Mouse (Mus musculus): ENCODE measurements at regions not wholly inside any gene's neighbourhood (a gene's known extent, or its start where the extent isn't known, plus 50 kb on each side); places are given as distances from the start of the nearest gene placed in this dataset.
A peak's percentile ranks its signal among the peaks of the same experiment; 100 is the strongest.

DNA sequence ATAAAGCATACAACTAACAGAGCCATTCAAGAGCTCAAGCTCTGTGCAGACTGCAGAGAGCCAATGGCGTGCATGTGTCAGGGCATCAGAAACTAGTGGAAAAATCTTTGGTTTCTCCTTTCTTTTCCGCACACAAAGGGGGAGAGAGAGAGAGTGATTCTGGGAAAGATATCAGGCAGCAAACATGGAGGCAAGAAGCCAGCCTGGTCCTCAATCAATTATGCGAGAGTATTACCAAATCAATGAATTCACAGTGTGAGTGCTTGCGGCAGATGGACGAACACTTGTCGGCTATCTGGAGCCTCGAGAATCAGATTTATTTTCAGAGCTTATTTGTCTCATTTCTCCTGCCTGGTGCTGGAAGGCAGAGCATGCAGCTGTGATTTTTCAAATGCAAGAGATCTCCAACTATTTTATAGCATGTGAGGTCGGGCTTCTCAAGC, 230.6 kb downstream of the Snx10 start:
- peak; percentile 65 for DNase-seq (ENCODE audit: low spot score)

DNA sequence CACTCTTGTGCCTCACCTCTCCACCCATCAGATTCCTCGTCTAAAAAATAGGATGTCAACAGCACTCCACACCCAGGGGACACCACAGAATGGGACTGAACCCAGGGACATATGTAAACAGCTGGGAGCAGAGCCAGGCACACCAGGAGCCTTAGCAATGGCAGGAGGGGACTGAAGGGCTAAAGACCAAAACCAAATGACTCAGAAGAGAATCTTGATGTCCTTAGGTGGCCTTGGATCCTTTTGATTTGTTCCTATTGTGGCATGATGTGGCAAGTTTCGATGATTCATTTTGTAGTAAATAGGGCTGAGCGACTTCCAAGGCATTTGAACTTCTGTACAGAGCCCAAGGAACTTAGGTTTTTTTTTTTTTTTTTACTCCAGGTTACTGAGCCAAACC, 233.4 kb downstream of the Snx10 start:
- no peak for DNase-seq (ENCODE audit: low spot score)

DNA sequence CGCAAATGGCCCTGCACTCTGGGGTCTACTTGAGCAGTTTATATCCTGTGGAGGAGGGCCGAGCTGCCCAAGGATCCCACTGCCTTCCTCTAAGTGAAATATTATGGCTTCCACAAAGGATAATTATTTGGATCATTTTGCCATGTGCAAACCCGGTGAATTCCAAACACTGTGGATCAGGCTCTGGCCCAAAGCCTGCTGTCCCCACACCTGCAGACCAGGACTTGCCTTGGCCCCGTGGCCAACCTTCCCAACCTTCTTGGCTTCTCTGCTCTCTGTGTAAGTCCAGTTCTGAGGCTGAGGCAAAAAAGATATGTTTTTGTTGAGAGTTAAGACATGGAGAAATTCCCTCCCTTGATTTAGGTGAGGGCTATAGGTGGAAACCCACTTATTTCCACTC, 234.0 kb downstream of the Snx10 start:
- no peak for DNase-seq (ENCODE audit: low spot score)

DNA sequence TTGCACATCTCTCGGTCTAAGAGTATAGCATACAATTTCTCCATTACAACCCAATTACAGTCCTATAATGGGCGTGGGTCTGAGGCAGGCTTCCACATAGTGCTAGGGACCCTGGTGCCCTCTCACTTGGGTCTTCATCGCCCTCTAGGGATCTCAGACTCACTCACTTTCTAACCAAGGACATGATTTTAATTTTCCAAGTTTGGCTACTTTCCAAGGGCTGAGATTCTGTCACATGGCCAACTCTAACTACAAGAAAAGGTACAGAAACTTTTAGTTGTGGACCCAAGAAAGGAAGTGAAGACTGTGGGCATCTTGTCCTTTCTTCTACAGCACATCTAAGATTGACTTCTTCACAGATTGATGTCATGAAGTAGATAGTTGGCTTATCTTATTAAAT, 235.1 kb downstream of the Snx10 start:
- DNase-seq (ENCODE audit: low spot score) = no peak

DNA sequence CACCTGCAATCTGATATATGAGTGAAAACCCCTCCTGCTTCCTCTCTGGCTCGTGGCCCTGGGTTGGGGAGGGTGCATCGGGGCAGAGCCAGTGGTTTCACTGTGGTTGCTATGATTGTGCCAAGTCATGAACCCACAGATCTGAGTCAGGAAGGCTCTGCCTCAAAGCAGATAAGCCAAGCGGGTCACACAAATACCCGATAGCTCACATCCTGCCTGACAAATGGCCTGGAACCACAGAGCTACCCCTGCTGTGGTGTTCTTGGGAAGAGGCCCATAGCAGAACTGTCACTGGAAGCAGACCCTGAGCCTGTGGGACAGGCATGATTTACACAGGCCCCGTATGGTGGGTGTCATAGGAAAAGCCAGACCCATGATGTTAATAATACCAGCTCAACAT, 236.7 kb downstream of the Snx10 start:
- DNase-seq (ENCODE audit: low spot score) = no peak

DNA sequence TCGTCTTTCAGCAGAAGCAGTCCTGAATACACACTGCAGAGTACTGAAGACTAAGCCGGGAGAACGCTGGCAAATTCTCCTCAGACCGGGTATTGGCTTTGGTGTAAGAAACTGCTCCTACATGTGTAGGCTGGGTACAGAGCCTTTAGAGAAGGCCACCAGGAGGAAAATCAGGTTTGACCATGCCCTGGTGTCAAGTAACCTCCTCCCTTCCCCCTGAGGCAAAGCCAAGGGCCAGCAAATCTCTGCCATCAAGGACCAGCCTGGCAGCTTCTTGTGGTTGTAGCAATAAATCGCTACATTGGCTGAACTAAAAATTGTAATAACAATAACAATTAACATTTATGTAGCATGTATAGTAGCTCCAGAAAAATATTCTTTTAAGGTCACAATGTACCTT, 237.8 kb downstream of the Snx10 start:
- no peak for DNase-seq (ENCODE audit: low spot score)

DNA sequence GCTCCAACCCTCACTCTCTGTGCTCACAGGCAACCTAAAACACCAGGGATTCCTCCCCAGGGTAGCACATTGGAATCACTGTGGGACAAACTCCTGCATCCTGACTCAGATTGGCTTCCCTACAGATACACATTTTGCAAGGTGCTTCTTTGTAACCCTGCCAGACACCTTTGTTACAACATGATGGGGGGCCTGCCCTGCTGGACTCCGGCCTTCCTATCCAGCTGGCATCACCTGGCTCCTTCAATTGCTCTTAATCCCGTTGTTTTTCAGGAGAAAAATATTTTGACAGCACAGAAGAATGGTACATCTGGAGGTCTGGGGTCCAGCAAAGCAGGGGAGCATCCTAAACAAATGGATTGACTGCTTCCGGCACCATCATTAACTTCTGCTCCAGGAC, 242.8 kb downstream of the Snx10 start:
- DNase-seq (ENCODE audit: low spot score) = no peak

DNA sequence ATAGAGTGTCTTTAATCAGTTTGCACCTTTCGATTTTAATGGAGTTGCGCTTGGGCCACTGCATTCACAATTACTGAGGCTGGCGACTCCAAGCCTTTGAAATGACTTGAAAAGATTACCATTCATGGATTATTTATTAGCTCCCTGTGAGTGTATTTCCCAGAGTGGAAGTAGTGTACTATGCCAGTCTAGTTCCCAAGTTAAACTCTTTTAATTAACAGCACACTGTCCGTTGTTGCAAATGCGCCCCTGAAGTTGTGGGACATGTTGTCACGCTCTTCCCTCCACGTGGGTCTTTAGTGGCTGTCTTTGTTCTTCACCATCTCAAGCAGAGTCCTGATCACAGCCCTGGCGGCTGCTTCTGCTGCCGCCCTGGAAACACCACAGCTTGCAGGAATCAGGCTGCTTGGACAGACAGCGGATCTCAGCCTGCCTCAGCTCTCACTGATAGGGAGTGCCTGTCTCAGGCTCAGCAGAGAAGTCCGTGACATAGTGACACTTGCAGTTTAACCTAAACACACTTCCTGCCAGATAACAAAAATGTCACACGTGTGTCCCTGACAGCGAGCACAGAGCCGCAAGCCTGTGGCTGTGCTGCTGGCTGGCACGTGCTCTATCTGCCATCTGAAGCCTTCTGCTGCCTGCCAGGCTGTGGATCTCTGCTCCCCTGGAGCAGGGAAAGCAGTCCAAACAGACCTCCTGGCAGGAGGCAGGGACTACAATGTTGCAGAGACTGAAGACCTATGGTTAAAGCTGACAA, 244.1 kb downstream of the Snx10 start:
- DNase-seq (ENCODE audit: low spot score) = no peak

DNA sequence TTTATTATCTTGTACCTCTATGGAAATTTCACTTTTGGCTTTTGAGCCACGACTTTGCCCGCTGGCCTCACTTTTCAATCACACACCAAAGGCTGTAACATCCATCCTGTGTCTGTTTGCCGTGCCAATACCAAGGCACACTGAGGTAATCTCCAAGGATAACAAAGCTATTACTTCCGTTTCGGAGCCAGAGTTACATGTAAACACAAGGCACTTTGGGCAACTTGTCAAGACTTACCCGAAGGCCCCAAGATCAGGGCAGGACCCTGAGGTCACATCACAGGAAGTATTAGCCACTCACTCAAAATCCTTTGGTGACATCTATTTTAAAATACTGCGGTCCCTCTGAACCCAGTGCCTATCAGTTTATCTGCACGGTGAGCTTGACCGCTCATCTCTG, 241.3 kb downstream of the Skap2 start:
- DNase-seq (ENCODE audit: low spot score) = no peak

DNA sequence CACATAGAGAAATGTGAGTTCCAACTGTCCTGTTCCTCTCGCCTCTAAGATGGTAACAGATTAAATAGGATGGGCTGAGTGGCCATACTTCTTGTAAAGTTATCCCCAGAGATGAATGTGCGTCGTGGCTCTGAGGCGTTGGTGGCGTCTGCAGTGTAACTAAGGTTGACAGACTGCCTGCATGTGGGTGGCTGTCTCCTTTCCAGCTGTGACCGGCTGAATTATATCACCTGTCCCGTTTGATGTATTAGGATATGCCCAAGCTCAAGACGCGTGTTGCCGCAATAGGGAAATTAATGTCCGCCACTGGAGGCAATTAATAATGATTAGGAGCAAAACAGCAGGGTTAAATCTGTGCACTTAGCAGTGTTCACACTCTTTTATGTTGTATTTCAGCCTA, 240.9 kb downstream of the Skap2 start:
- no peak for DNase-seq (ENCODE audit: low spot score)

DNA sequence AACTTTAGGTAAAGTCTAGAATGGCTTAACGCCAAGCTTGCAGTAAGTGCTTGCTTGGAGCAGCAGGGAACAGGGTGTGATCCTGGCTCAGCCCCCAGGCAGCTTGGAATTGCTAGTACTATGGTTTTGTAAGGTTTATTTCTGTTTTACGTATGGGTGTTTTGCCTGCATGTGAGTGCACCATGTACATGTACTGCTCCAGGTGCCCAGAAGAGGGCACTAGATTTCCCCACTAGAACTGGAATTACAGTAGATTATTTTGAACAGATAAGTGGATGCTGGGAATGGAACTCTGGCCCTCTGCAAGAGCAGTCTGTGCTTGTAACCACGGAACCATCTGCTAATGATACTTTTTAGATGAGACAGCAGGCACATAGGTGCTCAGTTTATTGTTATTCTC, 237.6 kb downstream of the Skap2 start:
- no peak for DNase-seq (ENCODE audit: low spot score)

DNA sequence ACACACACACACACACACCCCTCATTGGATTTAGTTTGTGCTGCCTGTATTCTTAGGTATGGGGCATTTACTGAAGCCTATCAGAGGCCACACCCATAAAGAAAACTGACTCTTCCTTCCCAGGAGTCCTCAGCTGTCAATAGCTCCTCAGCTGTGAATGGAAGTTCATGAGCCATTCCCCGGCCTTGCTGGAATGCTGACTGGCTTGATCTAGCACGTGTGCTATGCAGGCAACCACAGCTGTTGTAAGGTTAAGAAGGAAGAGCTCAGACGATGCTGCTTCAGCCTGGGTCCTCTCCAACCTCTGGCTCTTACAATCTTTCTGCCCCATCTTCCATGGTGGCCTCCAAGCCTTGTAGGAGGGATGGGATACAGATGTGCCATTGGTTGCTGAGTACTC, 226.7 kb downstream of the Skap2 start:
- no peak for DNase-seq (ENCODE audit: low spot score)

DNA sequence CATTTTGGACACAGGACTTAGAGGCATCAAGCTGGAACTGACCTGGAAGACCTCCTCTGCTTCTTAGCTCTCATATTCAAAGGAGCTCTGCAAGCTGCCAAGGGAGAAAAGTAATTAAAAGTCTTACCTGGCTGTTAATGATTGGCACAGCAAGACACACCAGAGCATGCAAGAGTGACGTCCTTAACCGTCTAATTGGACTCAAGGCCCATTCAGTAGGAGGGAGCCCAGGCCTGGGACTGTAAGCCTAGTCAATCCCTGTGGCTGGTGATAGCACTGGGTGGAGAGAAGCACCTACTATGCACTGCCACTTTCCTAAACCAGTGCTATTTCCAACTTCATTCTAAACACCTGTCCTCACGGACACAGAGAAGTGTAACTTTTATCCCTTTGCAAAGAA, 225.5 kb downstream of the Skap2 start:
- no peak for DNase-seq (ENCODE audit: low spot score)

DNA sequence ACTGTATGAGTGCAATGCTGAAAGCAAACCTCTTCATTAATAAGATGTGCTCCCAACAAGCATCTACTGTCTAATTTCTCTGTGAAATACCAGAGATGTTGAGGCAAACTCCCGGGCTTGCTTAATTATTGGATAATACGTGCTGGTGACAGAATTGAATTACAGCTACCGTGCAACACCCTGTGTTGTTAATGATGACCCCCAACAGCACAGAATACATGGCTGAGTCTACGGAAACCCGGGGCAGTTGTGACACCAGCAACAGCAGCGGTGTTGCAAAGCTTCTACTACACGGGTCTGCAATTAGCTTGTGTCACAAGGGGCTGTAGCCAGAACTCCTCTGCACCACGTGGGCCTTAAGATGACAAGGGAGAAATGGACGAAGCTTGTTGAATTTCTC, 224.2 kb downstream of the Skap2 start:
- DNase-seq (ENCODE audit: low spot score) = no peak

DNA sequence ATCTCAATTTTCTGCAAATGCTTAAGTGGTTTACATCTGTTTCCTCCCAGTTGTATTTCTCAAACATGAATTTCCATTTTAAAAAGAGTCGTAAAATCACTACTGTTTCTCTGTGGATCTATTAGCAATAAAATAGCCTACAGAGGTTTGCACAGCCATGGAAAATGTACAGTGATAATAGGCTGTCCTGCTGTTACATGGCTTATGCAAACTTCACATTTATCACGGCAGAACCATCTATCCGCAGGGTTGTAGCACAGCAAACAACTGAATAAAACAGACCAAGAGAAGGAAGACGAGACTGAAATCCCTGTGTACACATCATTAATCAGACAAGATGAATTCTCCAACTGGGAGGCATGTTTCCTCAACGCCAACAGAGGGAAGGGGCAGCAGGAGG, 222.1 kb downstream of the Skap2 start:
- DNase-seq (ENCODE audit: low spot score) = no peak

DNA sequence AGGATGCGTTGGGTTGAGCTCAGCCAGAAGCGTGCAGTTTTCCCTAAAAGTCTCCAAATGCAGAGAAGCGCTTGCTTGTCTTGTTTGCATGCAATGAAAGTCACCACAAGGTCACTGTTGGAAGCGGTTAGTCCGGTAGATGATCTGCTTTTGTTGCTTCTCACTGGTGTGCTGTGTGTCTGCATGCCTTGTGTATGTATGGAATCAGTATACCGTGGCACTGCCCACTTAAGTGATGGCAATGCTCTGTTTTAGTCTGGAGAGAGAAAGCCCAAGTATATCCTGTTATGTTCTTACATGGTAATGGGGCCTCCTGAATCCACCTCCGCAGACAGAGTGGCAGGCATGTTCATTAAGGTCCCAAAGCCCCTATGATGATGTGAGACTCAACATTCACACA, 221.7 kb downstream of the Skap2 start:
- DNase-seq (ENCODE audit: low spot score) = no peak

DNA sequence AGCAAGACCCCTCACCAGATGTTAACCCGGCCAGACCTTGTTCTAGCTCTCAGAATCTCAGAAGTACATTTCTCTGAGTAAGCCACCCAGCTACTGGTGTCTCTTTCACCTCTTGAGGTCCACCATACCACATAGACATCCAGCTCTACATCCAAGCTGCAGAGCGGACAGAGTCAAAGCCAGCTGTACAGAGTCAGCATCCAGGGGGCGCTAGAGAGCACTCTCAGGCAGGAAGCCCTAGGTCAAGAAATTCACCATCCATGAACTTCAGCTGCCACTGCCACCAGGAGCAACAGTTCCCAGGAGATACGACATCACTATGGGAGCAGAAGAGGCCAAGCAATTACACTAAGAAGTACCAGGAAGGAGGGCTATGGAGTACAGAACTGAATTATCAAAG, 217.0 kb downstream of the Skap2 start:
- no peak for DNase-seq (ENCODE audit: low spot score)

DNA sequence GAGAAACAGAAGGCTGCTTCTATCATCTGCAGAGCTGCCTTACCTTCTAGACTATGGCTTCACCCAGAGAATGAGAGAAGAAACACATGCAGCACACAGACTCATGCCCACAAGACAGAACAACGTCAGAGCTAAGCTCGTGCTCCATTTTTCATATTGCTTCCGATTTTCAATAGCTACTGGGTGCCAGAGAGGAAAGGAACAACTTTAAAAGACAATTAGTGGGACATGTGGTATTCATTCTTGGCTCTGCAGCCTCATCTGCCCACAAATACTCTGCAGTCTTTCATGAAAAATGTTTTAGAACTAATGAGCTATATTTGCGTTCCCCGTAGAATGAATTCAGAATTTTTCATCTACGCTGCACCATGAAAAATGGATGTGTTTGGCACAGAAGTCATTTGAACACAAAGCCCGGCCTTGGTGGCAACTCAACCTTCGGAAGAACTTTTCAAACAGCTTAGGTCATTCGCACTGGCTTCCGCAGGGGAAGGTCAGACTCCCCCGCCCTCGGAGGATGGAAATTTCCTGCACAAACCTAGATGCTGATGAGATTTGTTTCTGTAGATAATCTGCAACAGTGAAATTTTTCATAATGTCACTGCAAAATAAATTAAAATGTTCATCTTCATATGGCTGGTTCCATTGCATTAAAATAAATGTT, 213.6 kb downstream of the Skap2 start:
- peak; percentile 46 for DNase-seq (ENCODE audit: low spot score)

DNA sequence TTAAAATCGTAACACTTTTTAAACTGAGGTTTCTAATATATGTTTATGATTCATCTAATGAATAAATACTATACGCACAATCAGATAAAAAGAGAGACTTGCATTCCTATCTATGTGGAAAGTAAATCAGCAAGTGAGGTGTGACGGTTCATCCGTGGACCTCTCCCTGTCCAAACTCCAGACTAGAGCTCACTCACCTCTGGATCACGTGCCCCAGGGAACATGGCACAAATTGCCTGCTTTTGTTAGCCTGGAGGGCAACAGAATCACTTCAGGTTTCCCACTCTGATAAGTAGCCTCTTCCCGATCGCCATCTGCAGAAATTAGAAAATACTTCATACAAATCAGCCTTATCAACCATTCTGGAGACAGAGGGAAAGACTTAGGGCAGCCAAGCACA, 206.7 kb downstream of the Skap2 start:
- no peak for DNase-seq (ENCODE audit: low spot score)
